Mouse (Mus musculus) lung, adult 2 months (tissue): Measurements from ENCODE around the gene Zscan18.

ENCODE experiments used
- CTCF ChIP-seq: fragments of 200-500 bp; IDR thresholded peaks from 2 replicates; pipeline ENCODE4 v1.5.1; 2011; ENCODE audit warnings: mild to moderate bottlenecking, low read length, control low read depth; ENCODE audit not compliant: insufficient read depth
- POLR2A ChIP-seq: fragments of 200-500 bp; IDR thresholded peaks from 2 replicates; pipeline ENCODE4 v1.6.1; 2011; ENCODE audit warnings: low read depth, mild to moderate bottlenecking, control low read depth, low read length, borderline replicate concordance; ENCODE audit errors: extremely low read depth

GRCm38 (mm10) chr7:12787333-12787732 is 16.1 kb downstream of the Zscan18 start:
- TF ChIP-seq CTCF (no peak), POLR2A (no peak)
